Mouse (Mus musculus) limb, embryonic 15.5 days (tissue): ENCODE measurements around the gene Tmem266. TPM values are rescaled to one million over a fixed set of nuclear protein-coding genes. Genes with fewer than 3 reads are reported as not detected.

ENCODE experiments used
- ATAC-seq: fragments of 200-750 bp; cut with Nextera tagmentation; 2 replicates; pipeline ENCODE4 v1.8.0; 2017; ENCODE audit warnings: low read depth, moderate TSS enrichment; ENCODE audit not compliant: insufficient number of reproducible peaks, low FRiP score, low TSS enrichment
- H3K27ac ChIP-seq: fragments of 300-500 bp; sonication (generic); 2 replicates; pipeline ENCODE4 v1.5.1; 2015; ENCODE audit warnings: moderate library complexity, mild to moderate bottlenecking, inconsistent platforms
- H3K27me3 ChIP-seq: fragments of 300-500 bp; sonication (generic); 2 replicates; pipeline ENCODE4 v1.6.1; 2015; ENCODE audit warnings: inconsistent platforms
- H3K36me3 ChIP-seq: fragments of 300-500 bp; sonication (generic); 2 replicates; pipeline ENCODE4 v1.6.1; 2015; ENCODE audit warnings: inconsistent platforms
- H3K4me1 ChIP-seq: fragments of 300-500 bp; sonication (generic); 2 replicates; pipeline ENCODE4 v1.6.1; 2015; ENCODE audit warnings: inconsistent platforms
- H3K4me2 ChIP-seq: fragments of 300-500 bp; sonication (generic); 2 replicates; pipeline ENCODE4 v1.6.1; 2015; ENCODE audit warnings: mild to moderate bottlenecking, inconsistent platforms
- H3K4me3 ChIP-seq: fragments of 300-500 bp; sonication (generic); 2 replicates; pipeline ENCODE4 v1.5.1; 2015; ENCODE audit warnings: mild to moderate bottlenecking, inconsistent platforms
- H3K9ac ChIP-seq: fragments of 300-500 bp; sonication (generic); 2 replicates; pipeline ENCODE4 v1.6.1; 2015; ENCODE audit warnings: inconsistent platforms
- H3K9me3 ChIP-seq: fragments of 300-500 bp; sonication (generic); 2 replicates; pipeline ENCODE4 v1.6.1; 2016; ENCODE audit warnings: inconsistent platforms
- WGBS: fragments of 180-500 bp; shearing (Covaris S2); methylation state at CpG from one replicate; pipeline ENCODE4 v1.1.7; 2015; 5-methylcytosine and 5-hydroxymethylcytosine counted together
- polyA plus RNA-seq: library from polyadenylated mRNA; unstranded; fragments of >200 nt; fragmentation: Nextera tagmentation; extraction: Ambion mirVana; gene quantifications from 2 replicates; pipeline ENCODE4 v1.2.1, GENCODE M21; 2015

Gene Tmem266
- polyA plus RNA-seq, 1 experiment from 2014 or later: 0.90 TPM

DNA sequence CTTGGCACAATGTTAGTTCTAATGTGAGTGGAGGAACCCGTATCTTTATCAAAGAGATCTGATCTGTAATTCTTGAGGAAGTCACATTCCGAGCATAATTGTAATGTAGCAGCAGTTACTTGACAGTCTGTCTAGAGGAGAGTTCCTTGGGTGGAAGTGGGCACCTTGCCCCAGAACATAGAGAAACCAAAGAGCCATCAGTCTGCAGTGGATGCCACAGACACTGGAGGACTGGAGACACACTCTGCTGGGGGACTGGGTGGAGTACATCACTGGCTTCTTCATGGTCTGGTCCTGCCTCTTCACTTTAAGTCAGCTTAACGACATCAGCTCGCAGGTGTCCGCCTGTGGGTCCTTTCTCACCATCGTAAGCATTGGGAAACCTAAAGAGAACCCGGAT lies 17.5 kb downstream of the Tmem266 start:
- H3K9ac ChIP-seq: no peak overlapping the region
- H3K27ac ChIP-seq: no peak overlapping the region
- no peaks in the 10 kb centered on the region for H3K27me3 ChIP-seq
- no peak for ATAC-seq
- H3K9me3 ChIP-seq: no peaks in the 10 kb centered on the region
- no peak overlapping the region for H3K4me2 ChIP-seq
- no peak overlapping the region for H3K4me3 ChIP-seq
- WGBS: 69% methylated on average over 7 of the region's 7 CpGs
- no peaks in the 10 kb centered on the region for H3K36me3 ChIP-seq
- no peaks in the 10 kb centered on the region for H3K4me1 ChIP-seq

GRCm38 (mm10) chr9:55345332-55345731 lies 18.6 kb downstream of the Tmem266 start:
- H3K27ac ChIP-seq: no peak overlapping the region
- no peak overlapping the region for H3K4me3 ChIP-seq
- no peak overlapping the region for H3K9ac ChIP-seq
- H3K4me1 ChIP-seq: no peaks in the 10 kb centered on the region
- 85% methylated on average over 7 of the region's 7 CpGs for WGBS
- H3K4me2 ChIP-seq: no peak overlapping the region
- no peaks in the 10 kb centered on the region for H3K27me3 ChIP-seq
- H3K9me3 ChIP-seq: no peaks in the 10 kb centered on the region
- ATAC-seq: no peak
- no peaks in the 10 kb centered on the region for H3K36me3 ChIP-seq

- Histone ChIP-seq H3K27me3 (no peaks in the 10 kb centered on the region), H3K4me2 (no peak overlapping the region), H3K4me3 (no peak overlapping the region), H3K9ac (no peak overlapping the region), H3K9me3 (no peaks in the 10 kb centered on the region), H3K27ac (no peak overlapping the region), H3K4me1 (no peaks in the 10 kb centered on the region), H3K36me3 (no peaks in the 10 kb centered on the region)
- ATAC-seq: no peak
- 77% methylated on average over 3 of the region's 3 CpGs for WGBS
Measured at GRCm38 (mm10) chr9:55348664-55349063, 22.0 kb downstream of the Tmem266 start.

DNA sequence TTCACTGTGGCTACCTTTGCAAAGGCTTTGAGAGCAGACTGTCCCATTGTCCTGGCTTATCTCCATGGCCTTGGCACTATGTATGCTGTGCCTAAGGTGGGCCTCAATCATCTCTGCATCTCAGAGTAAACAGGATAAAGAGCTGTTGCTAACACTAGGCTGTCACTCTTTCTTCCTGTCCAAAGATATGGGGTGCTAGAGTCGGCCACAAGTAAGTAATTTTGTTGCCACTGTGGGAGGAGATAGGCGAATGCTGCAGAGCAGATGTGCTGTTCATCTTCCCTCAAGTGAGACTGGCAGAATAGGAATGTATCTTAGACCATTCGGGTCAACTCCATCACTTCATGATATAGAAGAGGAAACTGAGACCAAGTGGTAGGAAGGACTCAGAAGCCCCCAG lies 28.0 kb downstream of the Tmem266 start:
- no peaks in the 10 kb centered on the region for H3K27me3 ChIP-seq
- no peaks in the 10 kb centered on the region for H3K9me3 ChIP-seq
- H3K27ac ChIP-seq: no peak overlapping the region
- no peaks in the 10 kb centered on the region for H3K36me3 ChIP-seq
- H3K4me3 ChIP-seq: no peak overlapping the region
- no peaks in the 10 kb centered on the region for H3K4me1 ChIP-seq
- no peak for ATAC-seq
- H3K4me2 ChIP-seq: no peak overlapping the region
- WGBS: 69% methylated on average over 3 of the region's 3 CpGs
- H3K9ac ChIP-seq: no peak overlapping the region

DNA sequence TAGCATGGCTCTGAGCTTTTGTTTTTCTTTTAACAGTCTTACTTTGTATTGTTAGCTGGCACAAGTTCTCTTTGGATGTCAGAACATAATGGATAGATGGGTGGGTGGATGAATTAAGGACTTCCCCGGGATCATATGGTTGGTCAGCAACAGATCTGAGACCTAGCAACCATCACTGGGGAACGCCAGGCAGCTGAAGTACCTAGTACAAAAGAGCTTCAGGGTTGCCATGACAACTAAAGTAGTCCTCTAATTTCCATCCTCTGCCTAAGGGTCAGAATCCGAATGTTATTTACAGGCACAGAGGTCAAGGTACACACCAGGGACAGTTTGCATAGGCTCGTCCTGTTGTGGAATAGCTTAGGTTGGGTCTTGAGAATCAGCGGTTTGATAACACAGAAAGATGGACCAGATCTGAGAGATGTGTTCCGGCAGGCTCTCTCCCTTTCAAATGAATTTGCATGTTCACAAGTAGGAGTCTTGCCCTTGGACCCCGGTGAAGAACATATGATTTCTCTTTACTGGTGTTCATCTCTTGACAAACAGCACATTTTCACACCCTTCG lies 28.6 kb downstream of the Tmem266 start:
- no peaks in the 10 kb centered on the region for H3K27me3 ChIP-seq
- 69% methylated on average over 8 of the region's 8 CpGs for WGBS
- no peak for ATAC-seq

GRCm38 (mm10) chr9:55357164-55357563 lies 30.5 kb downstream of the Tmem266 start:
- WGBS: 67% methylated on average over 1 of the region's 1 CpGs
- no peaks in the 10 kb centered on the region for H3K27me3 ChIP-seq
- H3K9me3 ChIP-seq: no peaks in the 10 kb centered on the region
- H3K4me1 ChIP-seq: no peaks in the 10 kb centered on the region
- no peak overlapping the region for H3K4me2 ChIP-seq
- no peak for ATAC-seq
- no peak overlapping the region for H3K4me3 ChIP-seq
- no peaks in the 10 kb centered on the region for H3K36me3 ChIP-seq
- no peak overlapping the region for H3K27ac ChIP-seq
- H3K9ac ChIP-seq: no peak overlapping the region

More for the DNA sequence above, 28.6 kb downstream of the Tmem266 start:
- Histone ChIP-seq H3K9ac (no peak overlapping the region), H3K36me3 (no peaks in the 10 kb centered on the region), H3K4me1 (no peaks in the 10 kb centered on the region), H3K27ac (no peak overlapping the region), H3K9me3 (no peaks in the 10 kb centered on the region), H3K4me3 (no peak overlapping the region), H3K4me2 (no peak overlapping the region)

DNA sequence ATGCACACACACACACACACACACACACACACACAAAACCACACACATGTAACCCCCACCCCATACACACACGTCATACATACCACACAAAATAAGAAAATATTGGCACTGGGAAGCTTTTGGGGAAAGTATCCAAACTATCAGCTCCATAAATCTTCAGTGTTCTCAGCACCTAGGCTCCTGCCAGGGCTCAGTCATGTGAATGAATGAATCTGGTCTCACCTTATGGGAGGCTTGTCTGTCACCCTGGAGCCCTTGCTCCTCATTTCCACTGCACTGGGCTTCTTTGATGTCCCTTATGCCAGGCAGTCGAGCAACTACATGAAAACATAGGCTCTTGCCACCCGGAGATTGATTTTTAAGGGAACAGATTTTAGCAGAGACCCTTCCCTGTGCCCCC lies 33.7 kb downstream of the Tmem266 start:
- Histone ChIP-seq H3K9ac (no peak overlapping the region), H3K4me1 (no peaks in the 10 kb centered on the region), H3K9me3 (no peaks in the 10 kb centered on the region), H3K4me3 (no peak overlapping the region), H3K27me3 (no peaks in the 10 kb centered on the region), H3K36me3 (no peaks in the 10 kb centered on the region), H3K4me2 (no peak overlapping the region), H3K27ac (no peak overlapping the region)
- ATAC-seq: no peak
- 64% methylated on average over 3 of the region's 3 CpGs for WGBS

DNA sequence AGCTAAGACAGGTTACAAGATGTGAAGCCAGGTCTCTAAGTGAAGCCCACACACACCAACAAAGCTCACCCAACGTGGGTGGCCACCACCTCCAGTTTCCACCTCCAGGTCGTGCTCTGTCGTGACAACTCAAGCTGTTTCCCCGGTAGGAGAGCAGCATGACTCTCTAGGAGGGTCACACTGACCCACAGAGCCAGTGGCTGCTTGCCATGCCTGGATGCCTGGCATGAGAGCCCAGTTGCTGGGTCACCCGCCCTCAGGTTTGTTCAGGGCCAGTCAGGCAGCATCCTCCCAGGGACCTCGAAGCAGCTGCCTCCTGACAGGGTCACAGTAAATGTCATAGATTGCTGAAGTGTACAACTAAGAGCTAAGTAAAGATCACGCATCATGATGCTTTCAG lies 34.1 kb downstream of the Tmem266 start:
- ATAC-seq: no peak

DNA sequence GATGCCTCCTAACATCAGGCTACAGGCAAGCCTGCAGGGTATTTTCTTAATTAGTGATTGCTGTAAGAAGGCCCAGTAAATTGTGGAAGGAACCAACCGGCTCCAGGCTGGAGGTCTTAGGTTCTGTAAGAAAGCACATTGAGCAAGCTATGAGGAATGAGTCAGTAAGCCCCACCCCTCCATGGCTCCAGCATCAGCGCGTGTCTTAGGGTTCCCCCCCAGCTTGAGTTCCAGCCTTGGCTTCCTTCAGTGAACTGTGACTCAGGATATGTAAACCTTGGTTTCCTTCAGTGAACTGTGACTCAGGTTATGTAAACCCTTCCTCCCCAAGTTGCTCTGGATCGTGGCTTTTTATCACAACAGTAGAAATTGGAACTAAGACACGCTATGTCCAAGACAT lies 35.3 kb downstream of the Tmem266 start:
- no peaks in the 10 kb centered on the region for H3K9me3 ChIP-seq
- H3K4me1 ChIP-seq: no peaks in the 10 kb centered on the region
- H3K4me3 ChIP-seq: no peak overlapping the region
- no peaks in the 10 kb centered on the region for H3K27me3 ChIP-seq
- 76% methylated on average over 5 of the region's 5 CpGs for WGBS
- H3K4me2 ChIP-seq: no peak overlapping the region
- H3K36me3 ChIP-seq: no peaks in the 10 kb centered on the region
- ATAC-seq: no peak
- no peak overlapping the region for H3K9ac ChIP-seq
- no peak overlapping the region for H3K27ac ChIP-seq

More for the DNA sequence above, 34.1 kb downstream of the Tmem266 start:
- Histone ChIP-seq H3K4me1 (no peaks in the 10 kb centered on the region), H3K27me3 (no peaks in the 10 kb centered on the region), H3K27ac (no peak overlapping the region), H3K36me3 (no peaks in the 10 kb centered on the region), H3K4me3 (no peak overlapping the region), H3K9ac (no peak overlapping the region), H3K9me3 (no peaks in the 10 kb centered on the region), H3K4me2 (no peak overlapping the region)
- 47% methylated on average over 7 of the region's 7 CpGs for WGBS

DNA sequence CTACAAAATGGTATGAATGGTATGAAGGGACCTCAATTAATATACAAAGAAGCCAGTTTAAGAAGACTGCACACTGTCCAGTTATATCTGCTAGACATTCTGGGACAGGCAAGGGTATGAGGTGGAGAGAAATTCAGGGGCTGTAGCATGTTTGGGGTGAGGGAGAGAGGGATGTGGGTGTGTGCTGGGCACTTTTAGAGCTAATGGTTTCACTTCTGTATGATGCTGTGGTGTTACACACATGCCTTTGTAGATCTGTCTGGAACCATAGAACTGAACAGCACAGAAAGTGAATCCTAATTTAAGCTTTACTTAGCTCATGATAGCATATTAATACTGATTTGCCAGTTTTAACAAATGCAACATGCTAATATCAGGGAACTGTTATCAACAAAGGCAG lies 37.0 kb downstream of the Tmem266 start:
- Histone ChIP-seq H3K36me3 (no peaks in the 10 kb centered on the region), H3K27ac (no peak overlapping the region), H3K4me3 (no peak overlapping the region), H3K27me3 (no peaks in the 10 kb centered on the region), H3K4me2 (no peak overlapping the region), H3K4me1 (no peaks in the 10 kb centered on the region), H3K9me3 (no peaks in the 10 kb centered on the region), H3K9ac (no peak overlapping the region)
- no peak for ATAC-seq

GRCm38 (mm10) chr9:55368011-55368410 lies 41.3 kb downstream of the Tmem266 start:
- H3K27ac ChIP-seq: no peak overlapping the region
- ATAC-seq: no peak
- no peaks in the 10 kb centered on the region for H3K27me3 ChIP-seq
- no peaks in the 10 kb centered on the region for H3K36me3 ChIP-seq
- H3K9ac ChIP-seq: no peak overlapping the region
- H3K4me1 ChIP-seq: no peaks in the 10 kb centered on the region
- H3K9me3 ChIP-seq: no peaks in the 10 kb centered on the region
- H3K4me2 ChIP-seq: no peak overlapping the region
- H3K4me3 ChIP-seq: no peak overlapping the region
- WGBS: 46% methylated on average over 3 of the region's 3 CpGs

DNA sequence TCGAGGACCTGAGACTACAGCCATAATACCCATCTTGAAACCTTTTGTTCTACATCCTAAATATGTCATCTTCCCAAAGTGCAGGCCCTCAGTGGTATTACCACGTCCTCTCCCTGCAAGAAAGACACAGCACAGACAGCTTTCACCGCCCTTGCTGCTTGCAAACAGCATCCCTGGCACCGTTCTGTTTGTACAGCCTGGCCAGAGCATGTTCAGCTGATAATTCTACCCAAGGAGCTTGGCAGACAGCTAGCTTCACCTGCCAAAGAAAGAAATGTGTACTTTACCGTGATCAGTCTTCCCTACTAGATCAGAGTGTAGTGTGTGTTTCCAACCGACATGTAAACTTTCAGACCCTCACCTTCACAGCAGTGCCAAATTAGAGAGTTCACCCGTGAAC lies 45.2 kb downstream of the Tmem266 start:
- no peaks in the 10 kb centered on the region for H3K9me3 ChIP-seq
- H3K9ac ChIP-seq: no peak overlapping the region
- 80% methylated on average over 7 of the region's 7 CpGs for WGBS
- H3K4me3 ChIP-seq: no peak overlapping the region
- H3K4me2 ChIP-seq: no peak overlapping the region
- H3K27me3 ChIP-seq: no peaks in the 10 kb centered on the region
- no peaks in the 10 kb centered on the region for H3K4me1 ChIP-seq
- H3K27ac ChIP-seq: no peak overlapping the region
- no peaks in the 10 kb centered on the region for H3K36me3 ChIP-seq
- ATAC-seq: no peak

GRCm38 (mm10) chr9:55377603-55378250 lies 51.0 kb downstream of the Tmem266 start:
- H3K4me2 ChIP-seq: no peak overlapping the region
- ATAC-seq: no peak
- 86% methylated on average over 10 of the region's 10 CpGs for WGBS
- no peak overlapping the region for H3K4me3 ChIP-seq
- no peak overlapping the region for H3K9ac ChIP-seq
- H3K36me3 ChIP-seq: no peaks in the 10 kb centered on the region
- H3K4me1 ChIP-seq: no peaks in the 10 kb centered on the region
- no peaks in the 10 kb centered on the region for H3K27me3 ChIP-seq
- no peaks in the 10 kb centered on the region for H3K9me3 ChIP-seq
- H3K27ac ChIP-seq: no peak overlapping the region
